Mouse (Mus musculus) MEL (cell line): ENCODE measurements at regions not wholly inside any gene's neighbourhood (a gene's known extent, or its start where the extent isn't known, plus 50 kb on each side); places are given as distances from the start of the nearest gene placed in this dataset.
A peak's percentile ranks its signal among the peaks of the same experiment; 100 is the strongest.

Experiments used
- DNase-seq: peaks from one replicate; pipeline ENCODE4 v3.0.0; 2011; ENCODE audit warnings: low read depth, low spot score
- H3K27ac ChIP-seq: 2 replicates; pipeline ENCODE4 v1.5.1; 2012; ENCODE audit warnings: low read depth, mild to moderate bottlenecking, control low read depth, low read length, moderate library complexity; ENCODE audit not compliant: control insufficient read depth
- H3K27me3 ChIP-seq, 2 experiments: fragments of 150-350 bp in 1 of 2; sonication (generic) in 1 of 2; 2 replicates each; pipeline ENCODE4 v1.6.1; 2012; ENCODE audit warnings: low read length in 2 of 2, mild to moderate bottlenecking in 2 of 2, improper control_type of control experiment in 1 of 2, moderate library complexity in 1 of 2; ENCODE audit not compliant: insufficient read depth in 2 of 2, control insufficient read depth in 1 of 2
- H3K36me3 ChIP-seq, 2 experiments: 2 replicates each; pipeline ENCODE4 v1.6.1; 2012 to 2014; ENCODE audit warnings: low read length in 2 of 2, improper control_type of control experiment in 1 of 2, inconsistent platforms in 1 of 2, mild to moderate bottlenecking in 1 of 2; ENCODE audit not compliant: insufficient read depth in 2 of 2, control insufficient read depth in 1 of 2
- H3K4me1 ChIP-seq, 2 experiments: fragments of 150-350 bp in 1 of 2; sonication (generic) in 1 of 2; 2 replicates each; pipeline ENCODE4 v1.6.1; 2012; ENCODE audit warnings: low read length in 2 of 2, improper control_type of control experiment in 1 of 2, mild to moderate bottlenecking in 1 of 2; ENCODE audit not compliant: insufficient read depth in 2 of 2, control insufficient read depth in 1 of 2
- H3K4me3 ChIP-seq, 2 experiments: fragments of 150-350 bp in 1 of 2; sonication (generic) in 1 of 2; 2 replicates each; pipeline ENCODE4 v1.5.1; 2012; ENCODE audit warnings: low read depth in 2 of 2, low read length in 2 of 2, mild to moderate bottlenecking in 2 of 2, moderate library complexity in 2 of 2, control low read depth in 1 of 2, improper control_type of control experiment in 1 of 2; ENCODE audit not compliant: control insufficient read depth in 1 of 2, insufficient read depth in 1 of 2
- H3K79me2 ChIP-seq: 2 replicates; pipeline ENCODE4 v1.6.1; 2012; ENCODE audit warnings: mild to moderate bottlenecking, low read length, moderate library complexity; ENCODE audit not compliant: control insufficient read depth, poor library complexity, insufficient read depth
- H3K9ac ChIP-seq: 2 replicates; pipeline ENCODE4 v1.6.1; 2012; ENCODE audit warnings: low read depth, mild to moderate bottlenecking, control low read depth, low read length, moderate library complexity; ENCODE audit not compliant: control insufficient read depth, poor library complexity, severe bottlenecking
- H3K9me3 ChIP-seq: fragments of 150-350 bp; sonication (generic); replicated peaks from 2 replicates; pipeline ENCODE4 v1.6.1; 2012; ENCODE audit warnings: mild to moderate bottlenecking, low read length, improper control_type of control experiment, moderate library complexity; ENCODE audit not compliant: insufficient read depth
- BHLHE40 ChIP-seq: IDR thresholded peaks from 2 replicates; pipeline ENCODE4 v1.6.1; 2012; ENCODE audit warnings: low read depth, mild to moderate bottlenecking, inconsistent platforms, low read length, improper control_type of control experiment, borderline replicate concordance
- CHD2 ChIP-seq: IDR thresholded peaks from 2 replicates; pipeline ENCODE4 v1.6.1; 2011; ENCODE audit warnings: low read length, improper control_type of control experiment
- E2F4 ChIP-seq: IDR thresholded peaks from 2 replicates; pipeline ENCODE4 v1.6.1; 2011; ENCODE audit warnings: low read depth, low read length, improper control_type of control experiment, borderline replicate concordance
- ELF1 ChIP-seq: IDR thresholded peaks from 2 replicates; pipeline ENCODE4 v1.6.1; 2014; ENCODE audit warnings: low read depth, mild to moderate bottlenecking, inconsistent platforms, low read length, improper control_type of control experiment, moderate library complexity
- EP300 ChIP-seq, 2 experiments: IDR thresholded peaks; 2 replicates each; pipeline ENCODE4 v1.6.1; 2011; ENCODE audit warnings: improper control_type of control experiment in 2 of 2, low read length in 2 of 2, low read depth in 1 of 2, mild to moderate bottlenecking in 1 of 2
- ETS1 ChIP-seq: IDR thresholded peaks from 2 replicates; pipeline ENCODE4 v1.6.1; 2012; ENCODE audit warnings: low read depth, mild to moderate bottlenecking, inconsistent platforms, low read length, improper control_type of control experiment, moderate library complexity
- GATA1 ChIP-seq: IDR thresholded peaks from 2 replicates; pipeline ENCODE4 v1.6.1; 2011; ENCODE audit warnings: low read depth, low read length, improper control_type of control experiment
- HCFC1 ChIP-seq: IDR thresholded peaks from 2 replicates; pipeline ENCODE4 v1.6.1; 2012; ENCODE audit warnings: low read depth, mild to moderate bottlenecking, inconsistent platforms, low read length, improper control_type of control experiment, moderate library complexity
- JUND ChIP-seq: IDR thresholded peaks from 2 replicates; pipeline ENCODE4 v1.6.1; 2011; ENCODE audit warnings: low read depth, mild to moderate bottlenecking, improper control_type of control experiment, low read length
- MYB ChIP-seq: IDR thresholded peaks from 2 replicates; pipeline ENCODE4 v1.6.1; 2011; ENCODE audit warnings: mild to moderate bottlenecking, low read depth, low read length, improper control_type of control experiment
- MYC ChIP-seq: IDR thresholded peaks from 2 replicates; pipeline ENCODE4 v1.6.1; 2011; ENCODE audit warnings: low read depth, mild to moderate bottlenecking, low read length, improper control_type of control experiment, moderate library complexity
- NELFE ChIP-seq: IDR thresholded peaks from 2 replicates; pipeline ENCODE4 v1.6.1; 2011; ENCODE audit warnings: low read depth, low read length, improper control_type of control experiment
- NRF1 ChIP-seq: IDR thresholded peaks from 2 replicates; pipeline ENCODE4 v1.6.1; 2014; ENCODE audit warnings: low read depth, mild to moderate bottlenecking, inconsistent platforms, low read length, improper control_type of control experiment, moderate library complexity; ENCODE audit not compliant: poor library complexity, insufficient read depth, severe bottlenecking
- POLR2A ChIP-seq, 2 experiments: IDR thresholded peaks; 2 replicates each; pipeline ENCODE4 v1.6.1; 2011 to 2012; ENCODE audit warnings: low read length in 2 of 2, mild to moderate bottlenecking in 2 of 2, control low read depth in 1 of 2, improper control_type of control experiment in 1 of 2, low read depth in 1 of 2, moderate library complexity in 1 of 2; ENCODE audit not compliant: control insufficient read depth in 1 of 2, insufficient read depth in 1 of 2, poor library complexity in 1 of 2
- POLR2AphosphoS5 ChIP-seq: IDR thresholded peaks from 2 replicates; pipeline ENCODE4 v1.6.1; 2012; ENCODE audit warnings: low read depth, borderline replicate concordance, mild to moderate bottlenecking, inconsistent platforms, low read length, moderate library complexity, mixed read lengths
- RCOR1 ChIP-seq: IDR thresholded peaks from 2 replicates; pipeline ENCODE4 v1.6.1; 2012; ENCODE audit warnings: low read depth, mild to moderate bottlenecking, inconsistent platforms, low read length, improper control_type of control experiment
- SIN3A ChIP-seq: IDR thresholded peaks from 2 replicates; pipeline ENCODE4 v1.6.1; 2012; ENCODE audit warnings: low read length, improper control_type of control experiment, inconsistent platforms
- TAL1 ChIP-seq: IDR thresholded peaks from 2 replicates; pipeline ENCODE4 v1.6.1; 2012; ENCODE audit warnings: mild to moderate bottlenecking, inconsistent platforms, low read length, moderate library complexity, mixed read lengths
- TCF12 ChIP-seq: IDR thresholded peaks from 2 replicates; pipeline ENCODE4 v1.6.1; 2014; ENCODE audit warnings: low read depth, mild to moderate bottlenecking, inconsistent platforms, low read length, improper control_type of control experiment, moderate library complexity
- ZC3H11A ChIP-seq: IDR thresholded peaks from 2 replicates; pipeline ENCODE4 v1.6.1; 2012; ENCODE audit warnings: low read depth, mild to moderate bottlenecking, inconsistent platforms, low read length, improper control_type of control experiment
- ZMIZ1 ChIP-seq: IDR thresholded peaks from 2 replicates; pipeline ENCODE4 v1.6.1; 2012; ENCODE audit warnings: low read depth, mild to moderate bottlenecking, inconsistent platforms, low read length, improper control_type of control experiment, moderate library complexity
- ZNF384 ChIP-seq: IDR thresholded peaks from 2 replicates; pipeline ENCODE4 v1.6.1; 2012; ENCODE audit warnings: low read depth, mild to moderate bottlenecking, inconsistent platforms, low read length, improper control_type of control experiment

- no peak overlapping the region for H3K9ac ChIP-seq
- no peak for DNase-seq
- TF ChIP-seq SIN3A (no peak), ZC3H11A (no peak), POLR2AphosphoS5 (no peak), POLR2A (IDR thresholded peaks at IDR 0.05; ENCODE audit: control insufficient read depth in 1 of 2, insufficient read depth in 1 of 2, low read depth in 1 of 2, low read length in 2 of 2, poor library complexity in 1 of 2) (no peak), JUND (no peak), ZNF384 (no peak)
Measured at GRCm38 (mm10) chr14:98877956-98878355, 116.2 kb downstream of the Rpl36a-ps1 start.

GRCm38 (mm10) chr14:98873446-98873845 lies 120.7 kb downstream of the Rpl36a-ps1 start:
- Histone ChIP-seq H3K4me1 (peaks cover 6 to 21% of the 10 kb centered on the region in 2 experiments; a peak in 3 of 4 replicates), H3K36me3 (peaks cover 0 to 17% of the 10 kb centered on the region in 2 experiments; a peak in 2 of 4 replicates), H3K9me3 (no peaks in the 10 kb centered on the region), H3K4me3 (peak overlapping the region in 1 of 2 experiments; percentile 18; a peak in 2 of 4 replicates), H3K79me2 (no peaks in the 10 kb centered on the region), H3K27me3 (no peaks in the 10 kb centered on the region), H3K27ac (peak overlapping the region; percentile 78), H3K9ac (peak overlapping the region; percentile 59)
- DNase-seq, result peak; percentile 73
- TF ChIP-seq ZC3H11A (no peak), E2F4 (0 out of 2 replicates have a peak, but pooled peaks have one; percentile 27), RCOR1 (peak; percentile 56; the same call in 1 of the 2 replicates), TAL1 (peak; percentile 28; the same call in 1 of the 2 replicates), POLR2AphosphoS5 (no peak), NRF1 (no peak), NELFE (no peak), GATA1 (peak; percentile 71), MYB (peak; percentile 67), ELF1 (peak; percentile 66), BHLHE40 (peak; percentile 75; the same call in 1 of the 2 replicates), TCF12 (peak; percentile 39), ETS1 (peak; percentile 65; the same call in 1 of the 2 replicates), MYC (peak; percentile 71; the same call in 1 of the 2 replicates), SIN3A (peak; percentile 61; the same call in 1 of the 2 replicates), EP300 (IDR thresholded peaks at IDR 0.05; ENCODE audit: low read depth in 1 of 2, low read length in 2 of 2) (peak; percentile 86 to 89), ZMIZ1 (no peak), CHD2 (no peak), HCFC1 (0 out of 2 replicates have a peak, but pooled peaks have one; percentile 15)

More at GRCm38 (mm10) chr14:98877956-98878355, 116.2 kb downstream of the Rpl36a-ps1 start:
- Histone ChIP-seq H3K9me3 (no peaks in the 10 kb centered on the region), H3K36me3 (peaks cover 0 to 12% of the 10 kb centered on the region in 2 experiments; a peak in 2 of 4 replicates), H3K4me1 (peaks cover 3 to 6% of the 10 kb centered on the region in 2 experiments; a peak in 3 of 4 replicates), H3K27me3 (no peaks in the 10 kb centered on the region), H3K27ac (no peak overlapping the region), H3K79me2 (no peaks in the 10 kb centered on the region), H3K4me3 (no peak overlapping the region)
